Mouse (Mus musculus) cerebellum, postnatal 14 days (tissue): ENCODE measurements around the gene Rbpms2.
"Not testable (repeated sequence)": the region's sequence is repeated elsewhere in the genome, so short reads cannot be mapped to it uniquely, and the experiment has no call there.

Source experiments
- DNase-seq, 2 experiments: peaks; one replicate each; pipeline ENCODE4 v3.0.0; 2021; ENCODE audit warnings: mixed read lengths in 2 of 2

The Rbpms2 gene

GRCm38 (mm10) chr9:65621196-65621595 is 8.3 kb upstream of the Rbpms2 start:
- no peak for DNase-seq

DNA sequence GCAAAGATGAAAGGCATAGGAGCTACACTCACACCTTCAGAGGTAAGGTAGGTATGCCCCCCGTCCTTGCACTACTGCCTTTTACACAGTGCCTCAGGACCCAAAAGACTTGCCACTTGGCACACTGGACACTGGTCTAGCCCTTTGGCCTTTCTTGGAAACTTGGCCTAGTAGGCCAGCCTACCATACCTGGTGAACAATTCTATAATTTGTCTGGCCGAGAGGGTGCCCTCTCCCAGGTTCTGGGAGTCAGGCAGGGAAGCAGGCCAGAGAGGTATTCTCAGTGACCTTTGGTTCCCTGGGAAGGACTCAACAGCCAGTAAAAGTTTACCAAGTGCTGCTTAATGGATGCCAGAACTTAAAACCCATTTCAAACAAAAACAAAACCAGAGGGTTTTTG is 7.8 kb upstream of the Rbpms2 start:
- no peak for DNase-seq

- no peak for DNase-seq
Measured at GRCm38 (mm10) chr9:65622826-65623225, 6.6 kb upstream of the Rbpms2 start.

DNA sequence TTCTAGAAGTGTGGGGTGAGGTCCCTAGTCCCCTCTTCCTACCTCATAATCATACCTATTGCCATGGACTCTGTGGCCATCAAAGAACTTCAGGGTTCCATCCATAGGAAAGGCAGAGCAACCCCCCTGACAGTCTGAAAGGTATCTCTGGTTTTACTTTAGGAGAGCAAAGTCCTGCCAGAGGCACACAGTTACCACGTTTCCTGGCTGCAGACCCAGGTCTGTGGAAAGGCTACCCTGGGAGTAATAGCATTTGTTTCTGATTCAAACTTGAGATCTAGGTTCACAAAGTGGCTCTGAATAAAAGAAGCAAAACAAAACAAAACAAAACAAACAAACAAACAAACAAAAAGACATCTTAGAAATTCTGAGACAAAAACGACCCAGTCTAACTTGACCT is 5.2 kb upstream of the Rbpms2 start:
- no peak for DNase-seq

GRCm38 (mm10) chr9:65629767-65630630 is 551 bp downstream of the Rbpms2 start:
- peak; percentile 8 for DNase-seq

DNA sequence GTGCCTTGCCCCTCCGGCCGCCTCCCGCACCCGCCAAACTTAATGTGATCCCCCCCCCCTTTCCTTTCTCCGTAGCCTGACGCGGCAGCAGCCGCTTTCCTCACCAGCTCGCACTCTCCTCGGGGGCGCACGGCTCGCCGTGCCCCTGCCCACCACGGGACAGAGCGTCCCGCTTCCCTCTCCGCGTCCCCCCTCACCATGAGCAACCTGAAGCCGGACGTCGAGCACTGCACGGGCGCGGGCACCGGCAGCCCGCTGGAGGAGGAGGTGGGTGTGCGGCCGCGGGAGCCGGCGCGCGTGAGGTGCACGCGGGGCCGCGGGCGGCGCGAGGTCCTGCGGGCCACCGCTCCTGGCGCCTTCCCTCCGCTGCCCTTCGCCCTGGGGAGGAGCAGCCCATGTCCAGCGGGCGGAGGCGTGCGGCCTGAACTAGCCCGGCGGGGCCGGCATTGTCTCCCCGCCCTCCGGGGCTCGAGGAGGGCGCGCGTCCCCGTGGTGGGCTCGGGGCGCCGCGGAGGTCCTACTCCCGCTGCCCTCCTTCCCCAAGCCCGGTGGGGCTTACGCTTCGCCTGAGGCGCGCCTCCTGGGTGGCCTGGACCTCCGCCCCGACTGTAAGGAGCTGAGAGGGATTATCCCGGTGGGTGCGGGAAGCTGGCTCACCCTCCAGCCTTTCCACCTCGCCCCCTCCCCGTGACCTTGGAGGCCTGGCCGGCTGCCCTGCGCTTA is 1.3 kb downstream of the Rbpms2 start:
- peak; percentile 12 to 13 for DNase-seq

- DNase-seq, result no peak
Measured at GRCm38 (mm10) chr9:65631354-65632021, 2.0 kb downstream of the Rbpms2 start.

DNA sequence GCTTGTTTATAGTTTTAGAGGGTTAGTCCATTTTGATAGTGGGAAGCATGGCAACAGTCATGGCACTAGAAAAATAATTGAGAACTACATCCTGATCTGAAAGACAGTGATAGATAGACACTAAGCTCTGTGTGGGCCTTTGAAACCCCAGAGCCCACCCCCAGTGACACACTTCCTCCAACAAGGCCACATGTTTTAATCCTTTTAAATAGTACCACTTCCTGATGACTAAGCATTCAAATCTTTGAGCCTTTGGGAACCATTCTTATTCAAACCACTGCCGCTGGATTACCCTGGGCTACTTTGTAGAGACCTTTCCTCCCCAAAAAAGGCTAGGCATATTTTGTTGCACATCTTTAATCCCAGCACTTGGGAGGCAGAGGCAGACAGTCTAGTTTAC is 6.3 kb downstream of the Rbpms2 start:
- no peak for DNase-seq

GRCm38 (mm10) chr9:65636926-65637325 is 7.5 kb downstream of the Rbpms2 start:
- DNase-seq, result no peak

GRCm38 (mm10) chr9:65639065-65639464 is 9.6 kb downstream of the Rbpms2 start:
- no peak for DNase-seq

GRCm38 (mm10) chr9:65640838-65641410 is 11.5 kb downstream of the Rbpms2 start:
- DNase-seq, result no peak

- DNase-seq, result no peak
Measured at GRCm38 (mm10) chr9:65641446-65642052, 12.1 kb downstream of the Rbpms2 start.

DNA sequence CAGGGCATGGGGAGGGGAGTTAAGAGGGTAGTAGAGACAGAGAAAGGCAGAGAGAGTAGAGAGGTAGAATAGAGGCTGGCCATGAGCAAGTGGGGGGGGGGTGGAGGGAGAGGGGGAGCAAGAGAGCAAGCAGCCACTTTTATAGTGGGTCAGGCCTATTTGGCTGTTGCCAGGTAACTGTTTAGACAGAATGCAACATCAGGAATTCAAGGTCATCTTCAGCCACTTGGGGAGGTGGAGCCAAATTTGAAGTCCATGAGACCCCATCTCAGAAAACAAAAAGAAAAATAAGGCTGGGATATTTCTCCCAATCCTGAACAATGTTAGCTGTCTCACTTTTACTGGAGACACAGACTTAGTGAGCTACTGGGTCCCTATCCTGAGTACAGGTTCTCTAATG is 13.1 kb downstream of the Rbpms2 start:
- no peak for DNase-seq

DNA sequence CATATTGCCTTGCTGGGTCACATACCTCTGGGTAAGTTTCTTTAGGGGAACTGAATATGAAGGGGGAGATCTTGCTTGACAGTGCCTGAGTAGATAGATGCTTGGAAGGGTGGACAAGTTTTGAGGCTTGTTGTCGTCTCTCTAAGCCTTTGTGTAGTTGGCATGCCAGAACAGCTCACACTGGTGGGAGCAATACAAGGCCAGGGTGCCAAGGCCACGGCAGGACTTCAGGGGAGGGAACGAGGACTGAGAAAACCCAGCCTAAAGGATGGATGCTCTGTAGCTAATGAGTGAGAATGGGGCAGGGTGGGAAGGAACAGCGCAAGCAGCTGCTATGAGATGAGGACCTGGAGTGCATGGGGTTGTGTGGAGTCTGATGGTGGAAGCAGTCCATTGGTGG is 15.5 kb downstream of the Rbpms2 start:
- no peak for DNase-seq

DNA sequence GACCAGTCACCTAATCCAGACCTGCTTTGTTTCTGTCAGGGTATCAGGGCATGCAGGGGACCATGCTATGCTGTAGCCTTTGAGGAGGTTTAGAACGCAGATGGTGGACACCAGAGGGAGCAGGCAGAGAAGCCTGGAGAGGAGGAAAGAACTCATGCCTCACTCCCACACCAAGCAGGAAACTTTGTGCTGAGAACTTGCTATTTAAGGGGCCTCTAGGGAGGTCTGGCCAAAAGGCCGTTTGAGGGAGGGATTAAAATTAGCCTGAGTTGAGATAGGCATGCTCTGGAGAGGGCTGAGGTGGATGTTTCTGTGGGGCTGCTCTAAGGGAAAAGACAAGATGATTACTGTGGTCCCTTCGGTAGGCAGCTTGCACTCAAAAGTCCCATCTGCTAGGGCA is 16.5 kb downstream of the Rbpms2 start:
- no peak for DNase-seq

DNA sequence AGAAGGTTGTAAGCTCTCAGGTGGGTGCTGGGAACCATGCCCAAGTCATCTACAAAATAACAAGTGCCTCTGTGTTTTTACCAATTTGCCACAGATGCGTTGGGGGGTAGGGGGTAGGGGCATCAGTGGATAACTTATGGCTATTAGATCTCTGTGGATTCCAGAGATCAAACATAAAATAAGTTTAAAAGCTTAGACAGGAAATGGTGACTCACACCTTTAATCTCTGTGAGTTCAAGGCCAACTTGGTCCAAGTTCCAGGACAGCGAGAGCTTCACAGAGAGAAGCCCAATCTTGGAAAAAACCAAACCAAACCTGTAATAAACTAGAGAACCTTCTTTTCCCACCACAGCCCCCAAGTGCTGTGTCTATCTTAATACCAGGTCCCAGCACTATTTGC is 17.3 kb downstream of the Rbpms2 start:
- no peak for DNase-seq

DNA sequence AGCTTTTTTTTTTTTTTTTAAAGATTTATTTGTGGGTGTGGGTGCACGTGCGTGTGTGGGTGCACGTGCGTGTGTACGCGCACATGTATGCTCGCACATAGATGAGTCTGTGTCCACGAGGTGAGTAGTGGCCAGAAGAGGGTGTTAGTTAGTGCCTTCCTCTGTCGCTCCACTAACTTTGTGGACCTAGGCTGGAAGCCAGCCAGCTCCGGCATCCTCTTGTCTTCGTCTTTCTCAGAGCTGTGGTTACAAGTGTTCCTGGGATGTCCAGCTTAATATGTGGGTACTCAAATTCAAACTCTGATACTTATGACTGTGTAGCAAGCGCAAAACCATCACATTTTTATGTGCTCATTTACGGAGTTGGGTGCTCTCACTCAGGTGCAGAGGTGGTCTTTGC is 19.3 kb downstream of the Rbpms2 start:
- no peak for DNase-seq

GRCm38 (mm10) chr9:65649997-65650396 is 20.5 kb downstream of the Rbpms2 start:
- no peak for DNase-seq

DNA sequence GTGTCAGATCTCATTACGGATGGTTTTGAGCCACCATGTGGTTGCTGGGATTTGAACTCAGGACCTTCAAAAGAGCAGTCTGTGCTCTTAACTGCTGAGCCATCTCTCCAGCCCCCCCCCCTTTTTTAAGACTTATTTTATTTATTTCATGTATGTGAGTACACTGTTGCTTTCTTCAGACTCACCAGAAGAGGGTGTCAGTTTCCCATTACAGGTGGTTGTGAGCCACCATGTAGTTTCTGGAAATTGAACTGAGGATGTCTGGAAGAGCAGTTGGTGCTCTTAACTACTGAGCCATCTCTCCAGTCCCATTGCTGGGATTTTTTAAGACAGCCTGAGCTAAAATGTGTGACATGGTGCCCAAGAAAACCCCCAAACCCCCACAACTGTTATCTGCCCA is 22.5 kb downstream of the Rbpms2 start:
- DNase-seq, result not testable (repeated sequence)

GRCm38 (mm10) chr9:65653741-65654140 is 24.3 kb downstream of the Rbpms2 start:
- DNase-seq, result no peak

- DNase-seq, result no peak
Measured at GRCm38 (mm10) chr9:65654700-65655237, 25.3 kb downstream of the Rbpms2 start.

DNA sequence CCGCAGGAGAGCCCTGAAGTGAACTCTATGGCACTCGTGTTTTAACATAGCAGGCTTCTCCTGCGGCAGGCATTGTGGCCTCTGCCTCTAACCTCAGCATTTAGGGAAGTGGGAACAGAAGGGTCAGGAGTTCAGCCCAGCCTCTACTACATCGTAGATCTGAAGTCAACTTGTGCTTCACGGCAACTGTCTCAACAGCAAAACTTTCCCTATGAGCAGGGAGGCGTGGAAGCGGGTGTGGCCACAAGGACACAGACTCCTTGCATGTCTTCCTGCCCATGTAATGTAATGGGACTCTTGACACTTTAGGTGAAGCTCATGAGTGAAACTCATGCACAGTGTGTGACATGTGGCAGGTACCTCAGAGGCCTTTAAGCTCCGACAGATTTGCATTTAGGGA is 26.1 kb downstream of the Rbpms2 start:
- DNase-seq, result no peak

GRCm38 (mm10) chr9:65657218-65657617 is 27.8 kb downstream of the Rbpms2 start:
- DNase-seq, result no peak
